In the genomic region with DNA sequence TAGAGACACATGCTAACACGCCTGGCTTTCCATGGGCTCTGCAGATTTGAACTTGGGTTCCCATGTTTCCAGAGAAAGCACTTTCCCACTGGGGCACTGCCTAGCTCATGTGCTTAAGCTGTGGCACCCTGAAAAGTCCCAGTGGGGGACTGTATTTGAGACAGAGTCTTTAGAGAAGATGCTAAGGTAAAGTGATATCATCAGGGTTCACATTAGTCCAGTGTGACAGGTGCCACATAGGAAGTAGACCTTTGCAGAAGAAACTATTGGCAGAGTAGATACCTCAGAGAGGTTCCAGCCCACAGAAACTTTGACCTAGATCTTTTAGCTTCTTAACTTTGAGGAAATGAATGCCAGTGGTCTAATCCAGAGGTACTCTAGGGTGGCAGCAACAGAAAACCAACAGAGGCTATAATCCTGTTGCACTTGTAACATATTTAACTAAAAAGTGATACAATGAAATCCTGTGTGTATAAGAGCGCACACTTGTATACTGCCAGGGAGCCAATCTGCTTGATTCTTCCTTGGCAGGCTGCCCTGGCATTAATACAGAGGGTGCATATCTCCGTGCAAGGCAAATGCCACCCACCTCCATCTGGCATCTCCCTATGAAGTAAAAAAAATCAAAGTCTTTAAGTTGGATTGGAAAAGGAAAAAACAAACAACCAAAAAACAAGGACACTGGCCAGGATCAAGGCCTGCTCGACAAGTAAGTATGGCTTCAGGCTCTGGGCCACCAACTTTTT, we compare ENCODE assay signal across 11 mouse cellular contexts.
DNase-seq lines count a peak whose midpoint lies in the region; ATAC-seq and TF ChIP-seq lines count a peak whose summit lies in the region.
"Had no signal": no experiment of that assay in that cellular context is flagged by ENCODE, and none has a peak within 500 bp of the region (broad histone marks: within the 10 kb centered on the region; RNA-seq: fewer than 3 reads in every experiment).

No protein-coding gene starts in this region.

- no peak overlapping the region for H3K4me2 ChIP-seq in hindbrain, postnatal 0 days (ENCODE audit: low read depth, low read length)
- no peak overlapping the region for H3K4me2 ChIP-seq in hindbrain, embryonic 14.5 days (replicated peaks)

- no peak for ATAC-seq in hindbrain, postnatal 0 days
- no peak for ATAC-seq in hindbrain, embryonic 14.5 days (ENCODE audit: low FRiP score)
- ATAC-seq: midbrain, embryonic 16.5 days had no signal

- no peaks in the 10 kb centered on the region for H3K4me1 ChIP-seq in hindbrain, postnatal 0 days (ENCODE audit: insufficient read depth, low read length)
- H3K4me1 ChIP-seq in hindbrain, embryonic 14.5 days (replicated peaks; ENCODE audit: control insufficient read depth, insufficient read depth, low read length), result no peaks in the 10 kb centered on the region

- 0 out of 2 replicates have a peak, but pooled peaks cover 6% of the 10 kb centered on the region for H3K36me3 ChIP-seq in hindbrain, postnatal 0 days (ENCODE audit: insufficient read depth, low read length)
- H3K36me3 ChIP-seq in hindbrain, embryonic 14.5 days (replicated peaks; ENCODE audit: control insufficient read depth, insufficient read depth), result peaks cover 3% of the 10 kb centered on the region; the same call in 1 of the 2 replicates

- TF ChIP-seq CTCF in hindbrain, postnatal 0 days (IDR thresholded peaks at IDR 0.05; ENCODE audit: low read depth), result no peak

- intact Hi-C loops in gastrocnemius, postnatal 14 days (cut with DNase I; ENCODE audit: low total_unique reads), result no loop called here

- DNase-seq in hindbrain, postnatal 0 days (ENCODE audit: low spot score), result peak; percentile 58
- no peak for DNase-seq in hindbrain, embryonic 14.5 days (ENCODE audit: low spot score)
- DNase-seq in cerebellum, postnatal 25 days, result peak; percentile 91 to 96
- DNase-seq in layer of hippocampus, postnatal 14 days (ENCODE audit: low spot score in 2 of 2), result peak; percentile 75 to 93
- DNase-seq in right cerebral cortex, postnatal 4 days, result peak; percentile 72
- no peak for DNase-seq in gastrocnemius, postnatal 14 days
- no peak for DNase-seq in yolk sac, embryonic 10.5 days (ENCODE audit: low spot score)
- DNase-seq in natural killer cell, adult 2 months (ENCODE audit: low spot score in 2 of 2), result no peak
- DNase-seq: thymus, adult 2 months had no signal

- H3K4me3 ChIP-seq in hindbrain, postnatal 0 days (ENCODE audit: low read length), result no peak overlapping the region
- no peak overlapping the region for H3K4me3 ChIP-seq in hindbrain, embryonic 14.5 days (replicated peaks; ENCODE audit: low read length)

- H3K27ac ChIP-seq in hindbrain, postnatal 0 days, result no peak overlapping the region
- H3K27ac ChIP-seq in hindbrain, embryonic 14.5 days, result no peak overlapping the region

- WGBS in hindbrain, postnatal 0 days, result 45% methylated on average over 4 of the region's 4 CpGs
- 77% methylated on average over 4 of the region's 4 CpGs for WGBS in hindbrain, embryonic 14.5 days

- H3K9ac ChIP-seq in hindbrain, postnatal 0 days (replicated peaks; ENCODE audit: low read length), result no peak overlapping the region
- H3K9ac ChIP-seq in hindbrain, embryonic 14.5 days, result no peak overlapping the region

- H3K9me3 ChIP-seq in hindbrain, postnatal 0 days (ENCODE audit: low read length), result no peaks in the 10 kb centered on the region
- no peaks in the 10 kb centered on the region for H3K9me3 ChIP-seq in hindbrain, embryonic 14.5 days (ENCODE audit: control insufficient read depth, low read length)

- H3K27me3 ChIP-seq in hindbrain, postnatal 0 days (ENCODE audit: insufficient read depth, low read length), result no peaks in the 10 kb centered on the region
- no peaks in the 10 kb centered on the region for H3K27me3 ChIP-seq in hindbrain, embryonic 14.5 days (ENCODE audit: control insufficient read depth, insufficient read depth, low read length)
- H3K27me3 ChIP-seq: CH12.LX had no signal

Comparison
In these comparisons a context has a peak if more than half of its experiments do, and no peak if none do; other contexts are left out.
1. DNase-seq: peak in hindbrain, postnatal 0 days (single experiment), cerebellum, postnatal 25 days (2 of 2), layer of hippocampus, postnatal 14 days (2 of 2) and right cerebral cortex, postnatal 4 days (single experiment); none in hindbrain, embryonic 14.5 days (single experiment), gastrocnemius, postnatal 14 days (single experiment), yolk sac, embryonic 10.5 days (single experiment) and natural killer cell, adult 2 months (0 of 2).